8 mouse cellular contexts compared by ENCODE assay signal in the genomic region with DNA sequence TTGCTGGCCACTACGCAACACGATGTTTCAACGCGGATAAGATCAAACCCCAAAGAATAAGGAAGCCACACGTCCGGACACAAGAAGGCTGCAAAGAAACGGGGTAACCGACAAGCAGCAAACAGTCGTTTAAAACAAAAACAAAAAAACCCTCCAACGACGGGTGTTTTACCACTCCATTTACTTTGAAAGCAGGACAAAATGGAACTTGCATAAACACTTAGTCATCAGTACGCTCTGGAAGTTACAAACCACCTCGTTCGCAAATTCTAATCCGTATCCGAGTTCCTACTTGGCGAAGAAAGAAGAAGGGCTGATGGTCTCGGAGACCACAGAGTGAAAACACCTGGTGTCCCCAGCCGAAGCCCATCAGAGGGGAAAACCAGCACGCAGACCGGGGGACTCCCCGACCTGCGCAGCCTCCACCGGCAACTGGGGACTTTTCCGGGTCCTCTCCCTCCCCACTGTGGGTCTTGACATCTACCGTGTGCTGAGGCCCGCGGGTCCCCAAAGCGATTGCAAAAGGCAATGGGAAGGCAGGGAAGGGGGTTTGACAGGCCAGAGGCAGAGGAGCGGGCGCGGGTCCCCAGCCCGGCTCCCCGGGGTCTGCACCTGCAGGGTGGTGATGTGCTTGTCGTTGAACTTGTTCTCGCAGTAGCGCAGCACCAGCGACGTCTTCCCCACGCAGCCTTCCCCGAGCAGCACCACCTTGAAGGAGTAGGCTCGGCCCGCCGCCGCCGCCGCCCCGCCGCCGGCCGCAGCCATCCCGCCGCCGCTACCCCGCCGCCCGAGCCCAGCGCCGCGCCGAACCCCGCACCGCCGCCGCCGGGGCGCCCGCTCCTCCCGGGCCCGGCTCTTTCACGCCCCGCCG. TPM values are rescaled to one million over a fixed set of nuclear protein-coding genes. Genes with fewer than 3 reads are reported as not detected.
DNase-seq lines count a peak whose midpoint lies in the region; ATAC-seq and TF ChIP-seq lines count a peak whose summit lies in the region.

No protein-coding gene starts in this region.

- peak overlapping the region; percentile 75 for H3K4me3 ChIP-seq in left cerebral cortex, adult 2 months
- peak overlapping the region; percentile 97 for H3K4me3 ChIP-seq in erythroblast, embryonic 14.5 days (replicated peaks)
- peak overlapping the region; percentile 95 for H3K4me3 ChIP-seq in hindbrain, embryonic 13.5 days
- peak overlapping the region; percentile 92 for H3K4me3 ChIP-seq in liver, embryonic 12.5 days
- H3K4me3 ChIP-seq in myocyte, result peak overlapping the region; percentile 76

- peak; percentile 86 for ATAC-seq in activated CD4-positive, CD25-positive, alpha-beta regulatory T cell, adult 4 months
- ATAC-seq in hindbrain, embryonic 13.5 days (ENCODE audit: low FRiP score), result peak; percentile 70
- peak; percentile 77 for ATAC-seq in liver, embryonic 12.5 days

- intact Hi-C loops in left cerebral cortex, adult 2 months (cut with DNase I), result loop anchor here (1.0 to 2.0 kb wide), 2 partner anchors 64 to 70 kb away; a partner anchor contains a TSS

- peaks cover 24% of the 10 kb centered on the region for H3K36me3 ChIP-seq in erythroblast, embryonic 14.5 days (ENCODE audit: control insufficient read depth)
- H3K36me3 ChIP-seq in hindbrain, embryonic 13.5 days, result no peaks in the 10 kb centered on the region
- no peaks in the 10 kb centered on the region for H3K36me3 ChIP-seq in liver, embryonic 12.5 days
- H3K36me3 ChIP-seq in myocyte (ENCODE audit: control insufficient read depth, insufficient read depth), result no peaks in the 10 kb centered on the region

- peak in 1 of 2 experiments; percentile 23 for DNase-seq in left cerebral cortex, adult 2 months (ENCODE audit: extremely low spot score in 1 of 2, low spot score in 2 of 2)
- DNase-seq in left cerebral cortex, adult 11 months (ENCODE audit: low spot score), result no peak
- DNase-seq in thymus, postnatal 25 days, result peak; percentile 67

- peak overlapping the region; percentile 99 for H3K27ac ChIP-seq in left cerebral cortex, adult 2 months
- peak overlapping the region; percentile 97 for H3K27ac ChIP-seq in hindbrain, embryonic 13.5 days
- H3K27ac ChIP-seq in liver, embryonic 12.5 days, result peak overlapping the region; percentile 88

- no peaks in the 10 kb centered on the region for H3K27me3 ChIP-seq in erythroblast, embryonic 14.5 days (ENCODE audit: control insufficient read depth)
- no peaks in the 10 kb centered on the region for H3K27me3 ChIP-seq in hindbrain, embryonic 13.5 days
- no peaks in the 10 kb centered on the region for H3K27me3 ChIP-seq in liver, embryonic 12.5 days (replicated peaks)
- no peaks in the 10 kb centered on the region for H3K27me3 ChIP-seq in myocyte (ENCODE audit: control insufficient read depth, insufficient read depth, insufficient read length)

- peaks cover 54% of the 10 kb centered on the region for H3K79me2 ChIP-seq in myocyte (ENCODE audit: control insufficient read depth, insufficient read depth)

- H3K4me2 ChIP-seq in hindbrain, embryonic 13.5 days, result peak overlapping the region; percentile 69
- peak overlapping the region; percentile 89 for H3K4me2 ChIP-seq in liver, embryonic 12.5 days
- peak overlapping the region; percentile 82 for H3K4me2 ChIP-seq in myocyte (ENCODE audit: low read depth)

- no peaks in the 10 kb centered on the region for H3K9me3 ChIP-seq in erythroblast, embryonic 14.5 days (ENCODE audit: control insufficient read depth, low read length)
- H3K9me3 ChIP-seq in hindbrain, embryonic 13.5 days, result no peaks in the 10 kb centered on the region
- no peaks in the 10 kb centered on the region for H3K9me3 ChIP-seq in liver, embryonic 12.5 days (replicated peaks)

- TF ChIP-seq CTCF in left cerebral cortex, adult 2 months (IDR thresholded peaks at IDR 0.05), result no peak

- no peak for TF ChIP-seq POLR2A in myocyte (IDR thresholded peaks at IDR 0.05; ENCODE audit: insufficient read length, low read depth)

- WGBS in hindbrain, embryonic 13.5 days, result 2% methylated on average over 58 of the region's 73 CpGs
- WGBS in liver, embryonic 12.5 days (ENCODE audit: insufficient replicate concordance), result under 1% methylated on average over 70 of the region's 73 CpGs

- peak overlapping the region; percentile 93 for H3K9ac ChIP-seq in hindbrain, embryonic 13.5 days
- H3K9ac ChIP-seq in liver, embryonic 12.5 days, result peak overlapping the region; percentile 90

- H3ac ChIP-seq in myocyte (ENCODE audit: control insufficient read depth, insufficient read length), result peak overlapping the region; percentile 44

- H3K4me1 ChIP-seq in erythroblast, embryonic 14.5 days (ENCODE audit: control insufficient read depth), result peaks cover 44% of the 10 kb centered on the region
- peaks cover 42% of the 10 kb centered on the region for H3K4me1 ChIP-seq in hindbrain, embryonic 13.5 days (replicated peaks)
- peaks cover 52% of the 10 kb centered on the region for H3K4me1 ChIP-seq in liver, embryonic 12.5 days

TF ChIP-seq in myocyte, 11 proteins besides CTCF, POLR2A, EP300 and RAD21:
- TF ChIP-seq POLR2AphosphoS2 (IDR thresholded peaks at IDR 0.05; ENCODE audit: insufficient read length, low read depth), result no peak
- no peak for TF ChIP-seq REST (IDR thresholded peaks at IDR 0.05; ENCODE audit: insufficient read depth, insufficient read length)
- TF ChIP-seq MAX (IDR thresholded peaks at IDR 0.05; ENCODE audit: low read depth), result no peak
- TF ChIP-seq SRF (IDR thresholded peaks at IDR 0.05; ENCODE audit: control insufficient read depth, insufficient read length, low read depth), result no peak
- TF ChIP-seq TCF12 (IDR thresholded peaks at IDR 0.05; ENCODE audit: insufficient read depth, poor library complexity, severe bottlenecking), result no peak
- no peak for TF ChIP-seq USF1 (IDR thresholded peaks at IDR 0.05; ENCODE audit: low read depth)
- TF ChIP-seq MYOG (IDR thresholded peaks at IDR 0.05; ENCODE audit: control insufficient read depth in 1 of 3, insufficient read depth in 1 of 3, insufficient read length in 2 of 3, low read depth in 2 of 3), result no peak
- TF ChIP-seq TCF3 (IDR thresholded peaks at IDR 0.05; ENCODE audit: insufficient read length, low read depth), result no peak
- no peak for TF ChIP-seq CEBPB (IDR thresholded peaks at IDR 0.05; ENCODE audit: insufficient read depth, poor library complexity, severe bottlenecking)
- no peak for TF ChIP-seq E2F4 (IDR thresholded peaks at IDR 0.05; ENCODE audit: insufficient read depth)
- TF ChIP-seq MYOD1 (IDR thresholded peaks at IDR 0.05; ENCODE audit: control insufficient read depth in 1 of 3, insufficient read length in 2 of 3, low read depth in 2 of 3), result no peak

RNA-seq across cellular contexts. Expression of a gene that starts 0.6 kb away (rescaled TPM):
- 10 to 100 TPM; 53.1 to 57.6 TPM for total RNA-seq in left cerebral cortex, adult 2 months (2021)
- 10 to 100 TPM; 21.3 to 26.2 TPM for polyA plus RNA-seq in activated CD4-positive, CD25-positive, alpha-beta regulatory T cell, adult 4 months (2017; shearing (Covaris generic))
- polyA plus RNA-seq in erythroblast, embryonic 14.5 days (2012), result 2.6 TPM in 2 replicates
- 7.8 and 8.4 TPM in 2 replicates for polyA plus RNA-seq in hindbrain, embryonic 13.5 days (2015; fragmentation: Nextera tagmentation; extraction: Ambion mirVana)
- 4.8 and 6.1 TPM in 2 replicates for polyA plus RNA-seq in liver, embryonic 12.5 days (2016; fragmentation: Nextera tagmentation; extraction: Ambion mirVana)
- 16.9 TPM for polyA plus RNA-seq in myocyte (2012; fragmentation: generic; extraction: Trizol)

RNA-seq across cellular contexts. Expression of a gene that starts 47.5 kb away (rescaled TPM):
- total RNA-seq in left cerebral cortex, adult 2 months (2021), result 10 to 100 TPM; 38.3 to 40.2 TPM
- 10 to 100 TPM; 41.0 to 44.7 TPM for polyA plus RNA-seq in activated CD4-positive, CD25-positive, alpha-beta regulatory T cell, adult 4 months (2017; shearing (Covaris generic))
- polyA plus RNA-seq in erythroblast, embryonic 14.5 days (2012), result 0.15 and 0.22 TPM in 2 replicates
- polyA plus RNA-seq in hindbrain, embryonic 13.5 days (2015; fragmentation: Nextera tagmentation; extraction: Ambion mirVana), result 38.9 and 39.4 TPM in 2 replicates
- 15.0 and 16.7 TPM in 2 replicates for polyA plus RNA-seq in liver, embryonic 12.5 days (2016; fragmentation: Nextera tagmentation; extraction: Ambion mirVana)
- 18.0 TPM for polyA plus RNA-seq in myocyte (2012; fragmentation: generic; extraction: Trizol)

Comparison
In these comparisons a context has a peak if more than half of its experiments do, and no peak if none do; other contexts are left out.
1. RNA of a gene that starts 47.5 kb away (polyA plus RNA-seq): 41.0 to 44.7 TPM in activated CD4-positive, CD25-positive, alpha-beta regulatory T cell, adult 4 months, 38.9 to 39.4 TPM in hindbrain, embryonic 13.5 days, 18.0 TPM in myocyte (single experiment) and 15.0 to 16.7 TPM in liver, embryonic 12.5 days; 0.15 to 0.22 TPM in erythroblast, embryonic 14.5 days; every median in the first group is over 10 times any median in the second.
2. Peak in every context shown above with its lines, with median percentiles within 50 percentile points of each other: H3K27ac ChIP-seq, H3K4me3 ChIP-seq, ATAC-seq and H3K4me2 ChIP-seq.